Mouse (Mus musculus) liver, embryonic 16.5 days (tissue): ENCODE results near the gene Cdh23. TPM values are rescaled to one million over a fixed set of nuclear protein-coding genes. Genes with fewer than 3 reads are reported as not detected.

Experiments used
- ATAC-seq: fragments of 200-750 bp; cut with Nextera tagmentation; 2 replicates; pipeline ENCODE4 v1.8.0; 2017; ENCODE audit warnings: low read depth, mild to moderate bottlenecking, moderate number of reproducible peaks, moderate library complexity
- H3K27ac ChIP-seq: fragments of 300-500 bp; sonication (generic); 2 replicates; pipeline ENCODE4 v1.5.1; 2014; ENCODE audit warnings: mild to moderate bottlenecking, low read length
- H3K27me3 ChIP-seq: fragments of 300-500 bp; sonication (generic); 2 replicates; pipeline ENCODE4 v1.6.1; 2014; ENCODE audit warnings: low read depth, low read length, mixed read lengths; ENCODE audit not compliant: control insufficient read depth, insufficient read depth
- H3K36me3 ChIP-seq: fragments of 300-500 bp; sonication (generic); 2 replicates; pipeline ENCODE4 v1.6.1; 2014; ENCODE audit warnings: mild to moderate bottlenecking; ENCODE audit not compliant: control insufficient read depth, insufficient read depth
- H3K4me1 ChIP-seq: fragments of 300-500 bp; sonication (generic); 2 replicates; pipeline ENCODE4 v1.6.1; 2014; ENCODE audit warnings: low read depth, low read length, mixed read lengths; ENCODE audit not compliant: control insufficient read depth
- H3K4me2 ChIP-seq: fragments of 300-500 bp; sonication (generic); 2 replicates; pipeline ENCODE4 v1.6.1; 2014; ENCODE audit warnings: low read depth, low read length, mixed read lengths
- H3K4me3 ChIP-seq: fragments of 300-500 bp; sonication (generic); 2 replicates; pipeline ENCODE4 v1.5.1; 2014; ENCODE audit warnings: low read depth, mild to moderate bottlenecking, low read length
- H3K9ac ChIP-seq: fragments of 300-500 bp; sonication (generic); 2 replicates; pipeline ENCODE4 v1.6.1; 2014; ENCODE audit warnings: low read depth, low read length
- H3K9me3 ChIP-seq: fragments of 300-500 bp; sonication (generic); replicated peaks from 2 replicates; pipeline ENCODE4 v1.6.1; 2016; ENCODE audit warnings: low read length; ENCODE audit not compliant: control insufficient read depth
- WGBS: fragments of 180-500 bp; shearing (Covaris S2); extraction: QIAGEN DNeasy Blood & Tissue Kit; methylation state at CpG from one replicate; pipeline ENCODE4 v1.1.7; 2014; ENCODE audit not compliant: insufficient replicate concordance; 5-methylcytosine and 5-hydroxymethylcytosine counted together
- polyA plus RNA-seq: library from polyadenylated mRNA; unstranded; fragments of >200 nt; fragmentation: Nextera tagmentation; extraction: Ambion mirVana; gene quantifications from 2 replicates; pipeline ENCODE4 v1.2.1, GENCODE M21; 2015

The Cdh23 gene
- polyA plus RNA-seq, 1 experiment from 2014 or later, result 0.65 TPM

DNA sequence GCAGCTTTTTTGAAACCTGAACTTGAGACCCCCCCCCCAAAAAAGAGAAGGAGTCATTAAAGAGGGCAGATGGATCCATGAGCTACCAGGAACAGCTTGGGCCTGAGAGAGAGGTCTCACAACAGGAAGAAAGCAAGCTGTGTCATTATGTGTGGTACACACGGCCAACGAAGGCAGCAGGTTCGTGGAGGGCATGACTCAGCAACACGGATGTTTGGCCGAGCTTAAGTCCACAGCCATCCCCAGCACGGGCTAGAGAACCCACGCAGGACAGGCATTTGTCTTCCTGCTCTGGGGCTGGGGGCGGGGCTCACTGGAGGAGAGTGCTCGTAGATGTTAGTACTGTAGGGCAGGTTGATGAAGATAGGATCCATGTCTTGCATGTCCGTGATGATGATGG is 165.7 kb downstream of the Cdh23 start:
- no peaks in the 10 kb centered on the region for H3K27me3 ChIP-seq
- H3K9ac ChIP-seq, result no peak overlapping the region
- WGBS, result 33% methylated on average over 10 of the region's 10 CpGs
- H3K27ac ChIP-seq, result no peak overlapping the region
- no peak overlapping the region for H3K4me2 ChIP-seq
- no peaks in the 10 kb centered on the region for H3K9me3 ChIP-seq
- no peak for ATAC-seq
- H3K36me3 ChIP-seq, result no peaks in the 10 kb centered on the region
- no peak overlapping the region for H3K4me3 ChIP-seq
- H3K4me1 ChIP-seq, result no peaks in the 10 kb centered on the region

DNA sequence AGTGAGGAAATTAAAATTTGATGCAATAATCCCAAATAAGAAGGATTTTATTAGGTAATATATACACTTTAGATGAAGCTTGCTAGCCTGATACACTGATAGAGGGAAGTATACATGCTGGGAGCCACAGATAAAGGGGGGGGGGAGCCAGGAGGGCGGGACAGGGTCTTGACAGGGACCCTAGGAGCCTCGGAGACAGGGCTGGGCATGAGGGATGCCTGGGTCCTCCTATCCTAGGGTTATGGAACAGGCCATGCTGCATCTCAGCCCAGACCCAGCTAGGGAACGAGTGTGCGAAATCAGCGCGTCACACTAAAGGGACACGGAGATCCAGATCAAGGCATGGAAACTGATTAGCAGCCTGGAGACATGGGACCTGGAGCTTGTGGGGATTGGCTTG is 168.3 kb downstream of the Cdh23 start:
- Histone ChIP-seq H3K9me3 (no peaks in the 10 kb centered on the region), H3K27ac (no peak overlapping the region), H3K9ac (no peak overlapping the region), H3K4me1 (no peaks in the 10 kb centered on the region), H3K36me3 (no peaks in the 10 kb centered on the region), H3K4me3 (no peak overlapping the region), H3K4me2 (no peak overlapping the region), H3K27me3 (no peaks in the 10 kb centered on the region)
- WGBS, result 65% methylated on average over 7 of the region's 7 CpGs
- ATAC-seq, result no peak

DNA sequence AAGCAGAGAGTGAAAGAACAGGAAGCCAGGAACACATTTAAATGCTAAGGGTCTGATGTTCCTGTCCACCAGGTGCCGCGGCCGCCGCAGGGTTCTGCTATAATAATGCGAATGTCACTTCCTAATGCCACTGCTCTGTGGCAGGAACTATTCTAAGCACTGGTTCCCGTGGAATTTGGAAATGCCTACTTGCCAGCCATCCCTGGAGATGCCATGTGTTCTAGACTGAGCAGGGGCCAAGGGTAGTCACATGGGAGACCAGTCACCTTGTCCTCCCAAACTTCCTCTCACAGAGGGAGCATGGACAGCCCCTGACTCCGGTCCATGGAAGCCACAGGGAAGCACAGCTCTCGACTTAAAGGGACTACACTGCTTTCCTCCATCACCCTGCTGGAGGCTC is 171.2 kb downstream of the Cdh23 start:
- H3K4me3 ChIP-seq, result no peak overlapping the region
- no peaks in the 10 kb centered on the region for H3K27me3 ChIP-seq
- no peak overlapping the region for H3K9ac ChIP-seq
- ATAC-seq, result no peak
- H3K9me3 ChIP-seq, result no peaks in the 10 kb centered on the region
- no peaks in the 10 kb centered on the region for H3K4me1 ChIP-seq
- H3K4me2 ChIP-seq, result no peak overlapping the region
- WGBS, result 55% methylated on average over 8 of the region's 8 CpGs
- H3K27ac ChIP-seq, result no peak overlapping the region
- H3K36me3 ChIP-seq, result no peaks in the 10 kb centered on the region

GRCm38 (mm10) chr10:60516286-60516685 is 180.0 kb downstream of the Cdh23 start:
- H3K4me1 ChIP-seq, result no peaks in the 10 kb centered on the region
- H3K27me3 ChIP-seq, result no peaks in the 10 kb centered on the region
- no peak overlapping the region for H3K9ac ChIP-seq
- H3K9me3 ChIP-seq, result no peaks in the 10 kb centered on the region
- H3K36me3 ChIP-seq, result no peaks in the 10 kb centered on the region
- no peak for ATAC-seq
- 70% methylated on average over 11 of the region's 11 CpGs for WGBS
- H3K4me3 ChIP-seq, result no peak overlapping the region
- no peak overlapping the region for H3K4me2 ChIP-seq
- no peak overlapping the region for H3K27ac ChIP-seq

GRCm38 (mm10) chr10:60498538-60498937 is 197.8 kb downstream of the Cdh23 start:
- Histone ChIP-seq H3K36me3 (no peaks in the 10 kb centered on the region), H3K4me1 (no peaks in the 10 kb centered on the region), H3K27ac (no peak overlapping the region), H3K9ac (no peak overlapping the region), H3K9me3 (no peaks in the 10 kb centered on the region), H3K4me3 (no peak overlapping the region), H3K4me2 (no peak overlapping the region), H3K27me3 (no peaks in the 10 kb centered on the region)
- ATAC-seq, result no peak
- 13% methylated on average over 4 of the region's 4 CpGs for WGBS

- H3K4me1 ChIP-seq, result no peaks in the 10 kb centered on the region
- no peaks in the 10 kb centered on the region for H3K9me3 ChIP-seq
- H3K9ac ChIP-seq, result no peak overlapping the region
- H3K27ac ChIP-seq, result no peak overlapping the region
- H3K4me2 ChIP-seq, result no peak overlapping the region
- H3K4me3 ChIP-seq, result no peak overlapping the region
- WGBS, result 21% methylated on average over 6 of the region's 6 CpGs
- ATAC-seq, result no peak
- no peaks in the 10 kb centered on the region for H3K36me3 ChIP-seq
- no peaks in the 10 kb centered on the region for H3K27me3 ChIP-seq
Measured at GRCm38 (mm10) chr10:60495070-60495469, 201.2 kb downstream of the Cdh23 start.

GRCm38 (mm10) chr10:60491538-60491937 is 204.8 kb downstream of the Cdh23 start:
- no peak overlapping the region for H3K4me2 ChIP-seq
- ATAC-seq, result no peak

GRCm38 (mm10) chr10:60481381-60481780 is 214.9 kb downstream of the Cdh23 start:
- no peaks in the 10 kb centered on the region for H3K36me3 ChIP-seq
- H3K4me1 ChIP-seq, result no peaks in the 10 kb centered on the region
- no peak overlapping the region for H3K4me2 ChIP-seq
- no peaks in the 10 kb centered on the region for H3K9me3 ChIP-seq
- ATAC-seq, result no peak
- H3K4me3 ChIP-seq, result no peak overlapping the region
- H3K27ac ChIP-seq, result no peak overlapping the region
- no peaks in the 10 kb centered on the region for H3K27me3 ChIP-seq
- no peak overlapping the region for H3K9ac ChIP-seq
- WGBS, result 67% methylated on average over 6 of the region's 6 CpGs

More at GRCm38 (mm10) chr10:60491538-60491937, 204.8 kb downstream of the Cdh23 start:
- Histone ChIP-seq H3K9ac (no peak overlapping the region), H3K4me3 (no peak overlapping the region), H3K36me3 (no peaks in the 10 kb centered on the region), H3K9me3 (no peaks in the 10 kb centered on the region), H3K27me3 (no peaks in the 10 kb centered on the region), H3K4me1 (no peaks in the 10 kb centered on the region), H3K27ac (no peak overlapping the region)
- 36% methylated on average over 2 of the region's 2 CpGs for WGBS

DNA sequence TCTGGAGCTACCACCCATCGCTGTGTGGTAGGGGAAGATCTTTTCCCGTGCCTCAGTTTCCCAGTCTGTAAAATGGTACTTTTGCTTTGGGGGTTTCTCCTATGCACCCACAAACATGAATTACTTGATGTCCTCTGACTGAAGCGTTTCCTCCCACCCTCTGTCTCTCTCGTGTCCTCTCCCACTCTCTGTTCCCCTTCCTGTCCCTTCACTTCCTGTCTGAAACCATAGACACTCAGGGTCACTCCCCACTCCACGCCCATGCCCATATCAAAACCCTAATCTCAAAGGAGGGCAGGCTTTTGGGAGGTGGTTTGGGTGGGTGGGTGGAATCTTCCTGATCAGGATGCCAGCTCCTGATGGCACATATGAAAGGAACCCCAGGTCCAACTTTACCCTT is 221.7 kb downstream of the Cdh23 start:
- H3K27ac ChIP-seq, result no peak overlapping the region
- H3K4me3 ChIP-seq, result no peak overlapping the region
- no peak for ATAC-seq
- no peaks in the 10 kb centered on the region for H3K9me3 ChIP-seq
- no peaks in the 10 kb centered on the region for H3K27me3 ChIP-seq
- no peaks in the 10 kb centered on the region for H3K36me3 ChIP-seq
- 30% methylated on average over 5 of the region's 5 CpGs for WGBS
- no peak overlapping the region for H3K4me2 ChIP-seq
- H3K9ac ChIP-seq, result no peak overlapping the region
- H3K4me1 ChIP-seq, result no peaks in the 10 kb centered on the region
